Mouse (Mus musculus) forebrain, postnatal 0 days (tissue): ENCODE data around the gene Ctdnep1. TPM values are rescaled to one million over a fixed set of nuclear protein-coding genes. Genes with fewer than 3 reads are reported as not detected.

Experiments used
- ATAC-seq: fragments of 200-750 bp; cut with Nextera tagmentation; 2 replicates; pipeline ENCODE4 v1.8.0; 2017; ENCODE audit warnings: mild to moderate bottlenecking, moderate library complexity
- DNase-seq: peaks from one replicate; pipeline ENCODE4 v3.0.0-alpha.2; 2015
- H3K27ac ChIP-seq: fragments of 300-500 bp; sonication (generic); 2 replicates; pipeline ENCODE4 v1.5.1; 2014; ENCODE audit warnings: low read depth, mild to moderate bottlenecking, antibody characterized with exemption, low read length, moderate library complexity, mixed read lengths
- H3K27me3 ChIP-seq: fragments of 300-500 bp; sonication (generic); 2 replicates; pipeline ENCODE4 v1.6.1; 2014; ENCODE audit warnings: mild to moderate bottlenecking, low read length, mixed read lengths; ENCODE audit not compliant: insufficient read depth
- H3K36me3 ChIP-seq: fragments of 300-500 bp; sonication (generic); 2 replicates; pipeline ENCODE4 v1.6.1; 2014; ENCODE audit warnings: mild to moderate bottlenecking, moderate library complexity; ENCODE audit not compliant: insufficient read depth
- H3K4me1 ChIP-seq: fragments of 300-500 bp; sonication (generic); 2 replicates; pipeline ENCODE4 v1.6.1; 2014; ENCODE audit warnings: antibody characterized with exemption; ENCODE audit not compliant: insufficient read depth
- H3K4me2 ChIP-seq: fragments of 300-500 bp; sonication (generic); 2 replicates; pipeline ENCODE4 v1.6.1; 2014; ENCODE audit warnings: low read depth, mild to moderate bottlenecking, moderate library complexity
- H3K4me3 ChIP-seq: fragments of 300-500 bp; sonication (generic); 2 replicates; pipeline ENCODE4 v1.5.1; 2014; ENCODE audit warnings: low read depth, low read length, mixed read lengths
- H3K9ac ChIP-seq: fragments of 300-500 bp; sonication (generic); 2 replicates; pipeline ENCODE4 v1.6.1; 2014; ENCODE audit warnings: mild to moderate bottlenecking
- H3K9me3 ChIP-seq: fragments of 300-500 bp; sonication (generic); 2 replicates; pipeline ENCODE4 v1.6.1; 2016; ENCODE audit warnings: low read length
- CTCF ChIP-seq: sonication (generic); IDR thresholded peaks from 2 replicates; pipeline ENCODE4 v1.5.1; 2016; ENCODE audit warnings: antibody characterized with exemption, control low read depth, low read depth
- WGBS: fragments of 180-500 bp; shearing (Covaris S2); extraction: QIAGEN DNeasy Blood & Tissue Kit; methylation state at CpG from one replicate; pipeline ENCODE4 v1.1.7; 2014; 5-methylcytosine and 5-hydroxymethylcytosine counted together
- polyA plus RNA-seq: library from polyadenylated mRNA; unstranded; fragments of >200 nt; fragmentation: Nextera tagmentation; extraction: Ambion mirVana; gene quantifications from 2 replicates; pipeline ENCODE4 v1.2.1, GENCODE M21; 2015
- total RNA-seq: library from RNA; depleted of rRNA; stranded (reverse); fragments of >200 nt; gene quantifications from 2 replicates; pipeline ENCODE4 v1.2.3, GENCODE M21; 2014

Ctdnep1 gene
- total and polyA plus RNA-seq, 2 experiments from 2014 or later: 23.2 to 41.4 TPM

- peaks cover 37% of the 10 kb centered on the region for H3K36me3 ChIP-seq
- no peaks in the 10 kb centered on the region for H3K27me3 ChIP-seq
- H3K4me3 ChIP-seq: no peak overlapping the region
- peaks cover 17% of the 10 kb centered on the region for H3K4me1 ChIP-seq
- no peak overlapping the region for H3K27ac ChIP-seq
- H3K4me2 ChIP-seq: no peak overlapping the region
- WGBS: 83% methylated on average over 11 of the region's 11 CpGs
- no peak for DNase-seq
- no peak overlapping the region for H3K9ac ChIP-seq
- TF ChIP-seq CTCF: peak; percentile 35; the same call in 1 of the 2 replicates
- H3K9me3 ChIP-seq: no peaks in the 10 kb centered on the region
- no peak for ATAC-seq
Observed at GRCm38 (mm10) chr11:69994401-69995090, 13.6 kb downstream of the Ctdnep1 start.

- Histone ChIP-seq H3K4me1 (peaks cover 17% of the 10 kb centered on the region), H3K4me2 (peak within 1 kb of the TSS; percentile 73), H3K9ac (peak within 1 kb of the TSS; percentile 72), H3K4me3 (peak within 1 kb of the TSS; percentile 79), H3K27ac (peak within 1 kb of the TSS; percentile 89), H3K27me3 (no peaks in the 10 kb centered on the region), H3K36me3 (peaks cover 35% of the 10 kb centered on the region), H3K9me3 (no peaks in the 10 kb centered on the region)
- DNase-seq (peak; percentile 99), ATAC-seq (peak; percentile 89)
- peak; percentile 73 for TF ChIP-seq CTCF
- WGBS: under 1% methylated on average over 36 of the region's 36 CpGs
Observed at GRCm38 (mm10) chr11:69995391-69995960, 14.5 kb downstream of the Ctdnep1 start, which contains the start of gene Phf23. Phf23 (plus strand) TSS chr11:69995777.

GRCm38 (mm10) chr11:69996161-69997061 lies 15.5 kb downstream of the Ctdnep1 start:
- TF ChIP-seq CTCF: no peak
- Histone ChIP-seq H3K4me3 (peak overlapping the region; percentile 79), H3K9me3 (no peaks in the 10 kb centered on the region), H3K4me2 (peak overlapping the region; percentile 73), H3K9ac (peak overlapping the region; percentile 72), H3K36me3 (peaks cover 35% of the 10 kb centered on the region), H3K4me1 (peaks cover 20% of the 10 kb centered on the region), H3K27ac (peak overlapping the region; percentile 89), H3K27me3 (no peaks in the 10 kb centered on the region)
- ATAC-seq (no peak), DNase-seq (peak; percentile 46)
- 2% methylated on average over 61 of the region's 66 CpGs for WGBS

- DNase-seq (peak; percentile 71), ATAC-seq (no peak)
- H3K27ac ChIP-seq: peak overlapping the region; percentile 89
- no peak for TF ChIP-seq CTCF
- H3K9me3 ChIP-seq: no peaks in the 10 kb centered on the region
- peaks cover 26% of the 10 kb centered on the region for H3K4me1 ChIP-seq
- peaks cover 35% of the 10 kb centered on the region for H3K36me3 ChIP-seq
- 6% methylated on average over 30 of the region's 44 CpGs for WGBS
- peak overlapping the region; percentile 79 for H3K4me3 ChIP-seq
- peak overlapping the region; percentile 72 for H3K9ac ChIP-seq
- peak overlapping the region; percentile 73 for H3K4me2 ChIP-seq
- H3K27me3 ChIP-seq: no peaks in the 10 kb centered on the region
Observed at GRCm38 (mm10) chr11:69997070-69997509, 16.1 kb downstream of the Ctdnep1 start.

- Histone ChIP-seq H3K36me3 (peaks cover 29% of the 10 kb centered on the region), H3K9me3 (no peaks in the 10 kb centered on the region), H3K9ac (no peak overlapping the region), H3K27ac (no peak overlapping the region), H3K27me3 (no peaks in the 10 kb centered on the region), H3K4me2 (no peak overlapping the region), H3K4me1 (peaks cover 26% of the 10 kb centered on the region), H3K4me3 (no peak overlapping the region)
- DNase-seq (no peak), ATAC-seq (no peak)
- WGBS: 93% methylated on average over 27 of the region's 27 CpGs
- TF ChIP-seq CTCF: peak; percentile 46
Observed at GRCm38 (mm10) chr11:69998567-69999491, 17.9 kb downstream of the Ctdnep1 start.

GRCm38 (mm10) chr11:69999666-70000065 lies 18.7 kb downstream of the Ctdnep1 start:
- Histone ChIP-seq H3K4me3 (no peak overlapping the region), H3K9me3 (no peaks in the 10 kb centered on the region), H3K36me3 (peaks cover 21% of the 10 kb centered on the region), H3K4me1 (peaks cover 26% of the 10 kb centered on the region), H3K9ac (no peak overlapping the region), H3K4me2 (no peak overlapping the region), H3K27me3 (no peaks in the 10 kb centered on the region), H3K27ac (0 out of 2 replicates have a peak overlapping the region, but pooled peaks have one; percentile 17)
- WGBS: 85% methylated on average over 8 of the region's 8 CpGs
- ATAC-seq (no peak), DNase-seq (no peak)
- no peak for TF ChIP-seq CTCF
